Mouse (Mus musculus): ENCODE data around the gene Zfp428. TPM values are rescaled to one million over a fixed set of nuclear protein-coding genes. Genes with fewer than 3 reads are reported as not detected.

The Zfp428 gene
- total and polyA plus RNA-seq, 3 experiments = 11.1 to 20.4 (median 15.1) TPM

GRCm38 (mm10) chr7:24546068-24546614 lies 39.3 kb downstream of the Zfp428 start, which contains the start of the genes Pinlyp and Xrcc1 (continued):
- TF ChIP-seq IRF4 (IDR thresholded peaks at IDR 0.05; ENCODE audit: low read depth, low read length) = peak; percentile 32; the same call in 1 of the 2 replicates
- no peak for TF ChIP-seq USF2 (conservative IDR thresholded peaks at IDR 0.05; ENCODE audit: low read depth, low read length)
- TF ChIP-seq TBP (conservative IDR thresholded peaks at IDR 0.05; ENCODE audit: low read depth, low read length) = no peak
- 0 out of 2 replicates have a peak, but pooled peaks have one; percentile 10 for TF ChIP-seq MEF2A (IDR thresholded peaks at IDR 0.05; ENCODE audit: borderline replicate concordance, low read depth, low read length)
- TF ChIP-seq CTCF (conservative IDR thresholded peaks at IDR 0.05 in 1 of 2, IDR thresholded peaks at IDR 0.05 in 1 of 2; ENCODE audit: low read depth in 2 of 2, low read length in 2 of 2) = no peak
- no peak for TF ChIP-seq RAD21 (IDR thresholded peaks at IDR 0.05; ENCODE audit: low read depth, low read length)
- TF ChIP-seq NELFE (IDR thresholded peaks at IDR 0.05; ENCODE audit: low read depth, low read length) = no peak
- 0 out of 2 replicates have a peak, but pooled peaks have one; percentile 15 for TF ChIP-seq ELF1 (IDR thresholded peaks at IDR 0.05; ENCODE audit: low read depth, low read length)
- TF ChIP-seq CHD2 (IDR thresholded peaks at IDR 0.05; ENCODE audit: low read length) = no peak
- no peak for TF ChIP-seq ZMIZ1 (IDR thresholded peaks at IDR 0.05; ENCODE audit: low read depth, low read length)
- no peak for TF ChIP-seq KAT2A (IDR thresholded peaks at IDR 0.05; ENCODE audit: insufficient replicate concordance, low read length)

GRCm38 (mm10) chr7:24546634-24547389 lies 40.0 kb downstream of the Zfp428 start:
- peak overlapping the region; percentile 93 for H3K9ac ChIP-seq (ENCODE audit: insufficient read depth, low read depth)
- peaks cover 21 to 42% of the 10 kb centered on the region in 2 experiments for H3K36me3 ChIP-seq (replicated peaks in 1 of 2; ENCODE audit: control insufficient read depth in 1 of 2, insufficient read depth in 1 of 2, low read length in 1 of 2)
- no peaks in the 10 kb centered on the region for H3K27me3 ChIP-seq (replicated peaks)
- peaks cover 4% of the 10 kb centered on the region for H3K9me3 ChIP-seq (replicated peaks; ENCODE audit: low read length)
- TF ChIP-seq SIN3A (IDR thresholded peaks at IDR 0.05; ENCODE audit: low read length) = peak; percentile 84
- peak; percentile 34 for TF ChIP-seq ELF1 (IDR thresholded peaks at IDR 0.05; ENCODE audit: low read depth, low read length)
- peak; percentile 41; the same call in 1 of the 2 replicates for TF ChIP-seq MAX (IDR thresholded peaks at IDR 0.05; ENCODE audit: low read length)
- TF ChIP-seq MYC (IDR thresholded peaks at IDR 0.05; ENCODE audit: low read depth, low read length) = peak; percentile 55; the same call in 1 of the 2 replicates
- TF ChIP-seq ETS1 (conservative IDR thresholded peaks at IDR 0.05; ENCODE audit: low read depth, low read length) = 0 out of 2 replicates have a peak, but pooled peaks have one; percentile 16
- no peak for TF ChIP-seq ZC3H11A (IDR thresholded peaks at IDR 0.05; ENCODE audit: low read depth, low read length)
- TF ChIP-seq POLR2AphosphoS2 (IDR thresholded peaks at IDR 0.05; ENCODE audit: low read depth, low read length) = 0 out of 2 replicates have a peak, but pooled peaks have one; percentile 57
- peak; percentile 98 for TF ChIP-seq NRF1 (IDR thresholded peaks at IDR 0.05; ENCODE audit: low read depth, low read length)
- TF ChIP-seq MAZ (IDR thresholded peaks at IDR 0.05; ENCODE audit: low read depth, low read length) = 0 out of 2 replicates have a peak, but pooled peaks have one; percentile 72
- no peak; the same call in 1 of the 2 replicates for TF ChIP-seq UBTF (IDR thresholded peaks at IDR 0.05; ENCODE audit: low read depth, low read length)
- no peak for TF ChIP-seq USF1 (IDR thresholded peaks at IDR 0.05; ENCODE audit: low read depth, low read length)
- TF ChIP-seq HCFC1 (IDR thresholded peaks at IDR 0.05; ENCODE audit: low read depth, low read length) = peak; percentile 85
- TF ChIP-seq CTCF (conservative IDR thresholded peaks at IDR 0.05 in 1 of 2, IDR thresholded peaks at IDR 0.05 in 1 of 2; ENCODE audit: low read depth in 2 of 2, low read length in 2 of 2) = no peak
- peak; percentile 61 for TF ChIP-seq NELFE (IDR thresholded peaks at IDR 0.05; ENCODE audit: low read depth, low read length)
- peak; percentile 91 for TF ChIP-seq BHLHE40 (IDR thresholded peaks at IDR 0.05; ENCODE audit: low read depth, low read length)
- peak; percentile 79 for TF ChIP-seq TBP (conservative IDR thresholded peaks at IDR 0.05; ENCODE audit: low read depth, low read length)
- TF ChIP-seq POLR2A (IDR thresholded peaks at IDR 0.05; ENCODE audit: low read depth, low read length) = peak; percentile 72
- peak; percentile 65; the same call in 1 of the 2 replicates for TF ChIP-seq KAT2A (IDR thresholded peaks at IDR 0.05; ENCODE audit: insufficient replicate concordance, low read length)
- TF ChIP-seq MXI1 (IDR thresholded peaks at IDR 0.05; ENCODE audit: low read depth, low read length) = peak; percentile 97
- H3K4me1 ChIP-seq (ENCODE audit: control insufficient read depth in 1 of 2, insufficient read depth in 2 of 2) = peaks cover 3 to 46% of the 10 kb centered on the region in 2 experiments; a peak in 3 of 4 replicates
- peaks cover 18% of the 10 kb centered on the region for H3K79me2 ChIP-seq (replicated peaks; ENCODE audit: control insufficient read depth, extremely low read depth, insufficient read depth, poor library complexity, severe bottlenecking)
- peak; percentile 99 for DNase-seq (ENCODE audit: extremely low read depth)
- H3K4me2 ChIP-seq (ENCODE audit: insufficient read depth, low read depth, poor library complexity, severe bottlenecking) = peak overlapping the region; percentile 71
- H3K27ac ChIP-seq (ENCODE audit: insufficient read depth, low read depth) = peak overlapping the region; percentile 89
- dilution Hi-C loops (cut with MboI; ENCODE audit: extremely low pct_ligation_motif_present, extremely low pct_unique_long_range_greater_than_20kb, low sequenced_read_pairs) = no loop called here
- in situ Hi-C loops (cut with MboI; ENCODE audit: low pct_ligation_motif_present, low pct_unique_long_range_greater_than_20kb, low sequenced_read_pairs) = no loop called here
- H3K4me3 ChIP-seq (replicated peaks in 1 of 3; ENCODE audit: low read depth in 2 of 3, low read length in 2 of 3, poor library complexity in 1 of 3) = peak overlapping the region; percentile 70 to 97 (median 89)
